Mouse (Mus musculus): ENCODE results near the gene Dnajc5. TPM values are rescaled to one million over a fixed set of nuclear protein-coding genes. Genes with fewer than 3 reads are reported as not detected.
A peak's percentile ranks its signal among the peaks of the same experiment; 100 is the strongest.

Dnajc5 gene
- polyA plus RNA-seq, 2 experiments, result 72.5 to 75.7 TPM

- Histone ChIP-seq H3K27me3 (ENCODE audit: control insufficient read depth, insufficient read depth, low read length) (no peaks in the 10 kb centered on the region), H3K4me1 (ENCODE audit: control insufficient read depth, insufficient read depth, low read length) (peaks cover 8% of the 10 kb centered on the region), H3K9ac (ENCODE audit: low read depth, low read length, severe bottlenecking) (peak within 1 kb of the TSS; percentile 90), H3K9me3 (ENCODE audit: control insufficient read depth, low read length) (no peaks in the 10 kb centered on the region), H3K36me3 (ENCODE audit: control insufficient read depth, insufficient read depth, low read length) (peaks cover 43% of the 10 kb centered on the region), H3K4me2 (replicated peaks; ENCODE audit: low read depth, low read length, severe bottlenecking) (peak within 1 kb of the TSS; percentile 80), H3K4me3 (replicated peaks; ENCODE audit: low read length) (peak within 1 kb of the TSS; percentile 96), H3K27ac (replicated peaks; ENCODE audit: low read depth, low read length) (peak within 1 kb of the TSS; percentile 77)
- TF ChIP-seq POLR2A (IDR thresholded peaks at IDR 0.05; ENCODE audit: borderline replicate concordance, extremely low read depth, insufficient read depth, insufficient read length), result no peak
- 20% methylated on average over 4 of the region's 5 CpGs for WGBS
- no peak for ATAC-seq (ENCODE audit: low FRiP score, low read depth)
- no peak for DNase-seq (ENCODE audit: low spot score)
These were observed 71.3 kb downstream of the Dnajc5 start, which contains the start of gene Prpf6 for GRCm38 (mm10) chr2:181591528-181592085. TSS of gene Prpf6 (plus strand) at chr2:181591868.

GRCm38 (mm10) chr2:181592231-181593041 is 72.2 kb downstream of the Dnajc5 start, which contains the start of gene Zfp512b:
TSS of gene Zfp512b (minus strand) at chr2:181592803.
- peak; percentile 95; the same call in 1 of the 2 replicates for TF ChIP-seq POLR2A (IDR thresholded peaks at IDR 0.05; ENCODE audit: borderline replicate concordance, extremely low read depth, insufficient read depth, insufficient read length)
- 0% methylated on average over 42 of the region's 97 CpGs for WGBS
- ATAC-seq (ENCODE audit: low FRiP score, low read depth), result peak; percentile 92

DNA sequence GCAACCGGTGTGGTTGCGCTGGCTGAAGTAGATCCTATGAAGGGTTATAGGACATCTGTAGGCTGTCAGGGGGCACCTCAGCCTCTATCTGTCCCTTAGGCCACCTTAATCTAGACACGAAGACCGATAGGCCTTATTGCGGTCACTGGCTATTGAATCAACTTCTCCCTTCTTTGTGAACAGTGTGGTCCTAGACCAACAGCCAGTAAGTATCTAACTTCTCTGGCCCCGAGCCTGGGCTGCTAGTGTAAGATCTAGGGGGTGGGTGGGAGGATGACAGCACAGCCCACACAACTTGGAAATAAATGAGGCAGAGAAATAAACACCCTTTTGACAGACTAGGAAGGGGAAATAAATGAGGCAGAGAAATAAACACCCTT is 72.7 kb downstream of the Dnajc5 start:
- Histone ChIP-seq H3K9me3 (ENCODE audit: control insufficient read depth, low read length) (no peaks in the 10 kb centered on the region), H3K4me2 (replicated peaks; ENCODE audit: low read depth, low read length, severe bottlenecking) (peak overlapping the region; percentile 80), H3K9ac (ENCODE audit: low read depth, low read length, severe bottlenecking) (peak overlapping the region; percentile 90), H3K27ac (replicated peaks; ENCODE audit: low read depth, low read length) (peak overlapping the region; percentile 77), H3K36me3 (ENCODE audit: control insufficient read depth, insufficient read depth, low read length) (peaks cover 30% of the 10 kb centered on the region), H3K4me3 (replicated peaks; ENCODE audit: low read length) (peak overlapping the region; percentile 96), H3K4me1 (ENCODE audit: control insufficient read depth, insufficient read depth, low read length) (peaks cover 8% of the 10 kb centered on the region), H3K27me3 (ENCODE audit: control insufficient read depth, insufficient read depth, low read length) (no peaks in the 10 kb centered on the region)
- TF ChIP-seq POLR2A (IDR thresholded peaks at IDR 0.05; ENCODE audit: borderline replicate concordance, extremely low read depth, insufficient read depth, insufficient read length), result no peak
- peak; percentile 9; the same call in 1 of the 2 replicates for ATAC-seq (ENCODE audit: low FRiP score, low read depth)
- DNase-seq (ENCODE audit: low spot score), result no peak
- WGBS, result 3% methylated on average over 6 of the region's 6 CpGs

More at GRCm38 (mm10) chr2:181592231-181593041, 72.2 kb downstream of the Dnajc5 start, which contains the start of gene Zfp512b:
- H3K27me3 ChIP-seq (ENCODE audit: control insufficient read depth, insufficient read depth, low read length), result no peaks in the 10 kb centered on the region
- peak within 1 kb of the TSS; percentile 80 for H3K4me2 ChIP-seq (replicated peaks; ENCODE audit: low read depth, low read length, severe bottlenecking)
- peak within 1 kb of the TSS; percentile 96 for H3K4me3 ChIP-seq (replicated peaks; ENCODE audit: low read length)
- H3K36me3 ChIP-seq (ENCODE audit: control insufficient read depth, insufficient read depth, low read length), result peaks cover 35% of the 10 kb centered on the region
- peak within 1 kb of the TSS; percentile 90 for H3K9ac ChIP-seq (ENCODE audit: low read depth, low read length, severe bottlenecking)
- H3K9me3 ChIP-seq (ENCODE audit: control insufficient read depth, low read length), result no peaks in the 10 kb centered on the region
- DNase-seq (ENCODE audit: low spot score), result peak; percentile 66
- H3K27ac ChIP-seq (replicated peaks; ENCODE audit: low read depth, low read length), result peak within 1 kb of the TSS; percentile 77
- peaks cover 8% of the 10 kb centered on the region for H3K4me1 ChIP-seq (ENCODE audit: control insufficient read depth, insufficient read depth, low read length)

- ATAC-seq (ENCODE audit: low FRiP score, low read depth), result no peak
- no peak overlapping the region for H3K27ac ChIP-seq (replicated peaks; ENCODE audit: low read depth, low read length)
- H3K36me3 ChIP-seq (ENCODE audit: control insufficient read depth, insufficient read depth, low read length), result peaks cover 21% of the 10 kb centered on the region
- no peak overlapping the region for H3K4me3 ChIP-seq (replicated peaks; ENCODE audit: low read length)
- H3K27me3 ChIP-seq (ENCODE audit: control insufficient read depth, insufficient read depth, low read length), result peaks cover 6% of the 10 kb centered on the region; the same call in 1 of the 2 replicates
- no peak overlapping the region for H3K9ac ChIP-seq (ENCODE audit: low read depth, low read length, severe bottlenecking)
- no peaks in the 10 kb centered on the region for H3K9me3 ChIP-seq (ENCODE audit: control insufficient read depth, low read length)
- TF ChIP-seq POLR2A (IDR thresholded peaks at IDR 0.05; ENCODE audit: borderline replicate concordance, extremely low read depth, insufficient read depth, insufficient read length), result no peak
- no peak for DNase-seq (ENCODE audit: low spot score)
- H3K4me2 ChIP-seq (replicated peaks; ENCODE audit: low read depth, low read length, severe bottlenecking), result no peak overlapping the region
- H3K4me1 ChIP-seq (ENCODE audit: control insufficient read depth, insufficient read depth, low read length), result peaks cover 8% of the 10 kb centered on the region
These were observed 73.7 kb downstream of the Dnajc5 start for GRCm38 (mm10) chr2:181593937-181594336.

- DNase-seq (ENCODE audit: low spot score) (peak; percentile 58), ATAC-seq (ENCODE audit: low FRiP score, low read depth) (no peak)
- TF ChIP-seq POLR2A (IDR thresholded peaks at IDR 0.05; ENCODE audit: borderline replicate concordance, extremely low read depth, insufficient read depth, insufficient read length), result no peak
- Histone ChIP-seq H3K4me2 (replicated peaks; ENCODE audit: low read depth, low read length, severe bottlenecking) (no peak overlapping the region), H3K4me1 (ENCODE audit: control insufficient read depth, insufficient read depth, low read length) (peaks cover 11% of the 10 kb centered on the region), H3K36me3 (ENCODE audit: control insufficient read depth, insufficient read depth, low read length) (peaks cover 9% of the 10 kb centered on the region), H3K9me3 (ENCODE audit: control insufficient read depth, low read length) (no peaks in the 10 kb centered on the region), H3K4me3 (replicated peaks; ENCODE audit: low read length) (no peak overlapping the region), H3K9ac (ENCODE audit: low read depth, low read length, severe bottlenecking) (no peak overlapping the region), H3K27me3 (ENCODE audit: control insufficient read depth, insufficient read depth, low read length) (peaks cover 10% of the 10 kb centered on the region; the same call in 1 of the 2 replicates), H3K27ac (replicated peaks; ENCODE audit: low read depth, low read length) (no peak overlapping the region)
- 60% methylated on average over 4 of the region's 4 CpGs for WGBS
These were observed 74.8 kb downstream of the Dnajc5 start for GRCm38 (mm10) chr2:181594946-181595696.
